Mouse (Mus musculus) liver, adult 2 months (tissue): ENCODE results near the gene Gigyf2.
"Not testable (repeated sequence)": the region's sequence is repeated elsewhere in the genome, so short reads cannot be mapped to it uniquely, and the experiment has no call there.

Experiments used
- CTCF ChIP-seq: fragments of 200-500 bp; IDR thresholded peaks from 2 replicates; pipeline ENCODE4 v1.5.1; 2011; ENCODE audit warnings: low read depth, low read length, control low read depth
- POLR2A ChIP-seq: fragments of 200-500 bp; IDR thresholded peaks from 2 replicates; pipeline ENCODE4 v1.6.1; 2011; ENCODE audit warnings: low read length, control low read depth; ENCODE audit not compliant: insufficient read depth; ENCODE audit errors: extremely low read depth

GRCm38 (mm10) chr1:87469971-87470370 is 143.2 kb downstream of the Gigyf2 start, which contains the start of gene Snorc:
- not testable (repeated sequence) for TF ChIP-seq CTCF, POLR2A
